Mouse (Mus musculus): ENCODE results near the gene Gpatch3. TPM values are rescaled to one million over a fixed set of nuclear protein-coding genes. Genes with fewer than 3 reads are reported as not detected.
A peak's percentile ranks its signal among the peaks of the same experiment; 100 is the strongest.

The Gpatch3 gene
- polyA plus RNA-seq, 1 experiment from 2014 or later: 4.5 TPM

DNA sequence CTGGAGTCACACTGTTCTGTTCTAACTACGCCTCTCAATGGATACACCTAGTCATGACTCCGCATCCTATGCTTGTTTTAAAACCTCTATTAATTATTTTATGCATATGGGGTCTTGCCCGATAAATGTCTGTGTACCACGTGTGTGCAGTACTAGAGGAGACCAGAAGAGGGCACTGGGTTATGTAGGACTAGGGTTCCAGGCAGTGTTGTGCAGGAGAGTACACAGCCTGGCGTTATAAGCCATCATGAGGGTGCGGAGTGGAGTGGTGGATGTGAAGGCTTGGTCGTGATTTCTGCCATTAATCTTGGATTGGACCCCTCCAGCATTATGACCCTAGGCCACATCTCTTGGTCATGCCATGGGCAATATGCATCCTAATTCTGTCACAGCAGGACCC, 37.9 kb downstream of the Gpatch3 start:
- H3K36me3 ChIP-seq (replicated peaks; ENCODE audit: insufficient read depth, low read length): peaks cover 27% of the 10 kb centered on the region
- H3K9ac ChIP-seq (replicated peaks): no peak overlapping the region
- no peaks in the 10 kb centered on the region for H3K27me3 ChIP-seq (ENCODE audit: insufficient read depth, low read length)
- ATAC-seq (no peak), DNase-seq (no peak)
- no peak overlapping the region for H3K27ac ChIP-seq (ENCODE audit: low read depth)
- TF ChIP-seq CTCF (IDR thresholded peaks at IDR 0.05; ENCODE audit: low read depth) (no peak; the same call in 1 of the 2 replicates), EP300 (IDR thresholded peaks at IDR 0.05; ENCODE audit: low read depth) (no peak)
- no peaks in the 10 kb centered on the region for H3K9me3 ChIP-seq (ENCODE audit: low read length)
- no peak overlapping the region for H3K4me3 ChIP-seq (ENCODE audit: low read depth, low read length)
- 92% methylated on average over 7 of the region's 7 CpGs for WGBS (ENCODE audit: insufficient replicate concordance)
- 0 out of 2 replicates have a peak, but pooled peaks cover 7% of the 10 kb centered on the region for H3K4me1 ChIP-seq (ENCODE audit: insufficient read depth)
- H3K4me2 ChIP-seq (ENCODE audit: low read depth, low read length): no peak overlapping the region

DNA sequence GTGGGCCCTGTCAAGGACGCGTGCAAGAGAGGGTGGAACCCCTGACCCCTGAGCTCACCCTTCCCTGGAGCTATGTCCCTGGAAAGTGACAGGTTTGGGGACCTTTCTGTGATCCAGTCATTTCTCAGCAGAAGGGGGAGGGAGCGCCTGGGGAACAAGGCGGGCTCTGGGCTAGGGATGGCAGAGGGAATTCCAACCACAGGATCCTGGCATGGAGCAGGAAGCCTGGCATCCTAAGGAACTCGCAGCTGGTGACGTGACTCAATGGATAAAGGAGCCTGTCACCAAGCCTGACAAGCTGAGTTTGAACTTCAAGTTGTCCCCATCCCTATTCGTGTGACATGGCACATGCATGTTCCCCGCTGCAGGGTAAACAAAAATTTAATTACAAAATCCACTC, 38.5 kb downstream of the Gpatch3 start:
- no peak for ATAC-seq
- H3K36me3 ChIP-seq (replicated peaks; ENCODE audit: insufficient read depth, low read length): peaks cover 24% of the 10 kb centered on the region
- 0 out of 2 replicates have a peak, but pooled peaks cover 7% of the 10 kb centered on the region for H3K4me1 ChIP-seq (ENCODE audit: insufficient read depth)

DNA sequence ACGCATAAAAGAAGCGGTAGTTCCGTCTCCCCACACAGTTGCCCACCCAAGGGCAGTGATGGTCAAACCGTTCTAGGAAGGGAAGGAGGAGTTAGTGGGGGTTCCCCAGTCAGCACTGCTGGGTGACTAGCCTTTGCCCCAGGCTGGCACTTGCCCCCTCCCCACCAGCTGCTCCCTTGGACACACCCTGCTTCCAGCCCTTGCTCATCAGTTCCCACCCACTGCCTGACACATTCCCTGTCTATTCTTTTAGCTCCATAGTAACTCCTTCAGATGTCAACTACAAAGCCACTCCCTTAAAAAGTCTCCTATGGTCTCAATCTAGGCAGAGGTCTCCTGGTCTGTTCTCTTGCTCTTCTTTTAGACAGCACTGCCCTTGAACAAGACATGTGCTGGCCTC, 39.3 kb downstream of the Gpatch3 start:
- Histone ChIP-seq H3K36me3 (replicated peaks; ENCODE audit: insufficient read depth, low read length) (peaks cover 18% of the 10 kb centered on the region), H3K4me3 (ENCODE audit: low read depth, low read length) (no peak overlapping the region), H3K4me1 (ENCODE audit: insufficient read depth) (0 out of 2 replicates have a peak, but pooled peaks cover 7% of the 10 kb centered on the region), H3K9ac (replicated peaks) (no peak overlapping the region), H3K27me3 (ENCODE audit: insufficient read depth, low read length) (no peaks in the 10 kb centered on the region), H3K4me2 (ENCODE audit: low read depth, low read length) (no peak overlapping the region), H3K9me3 (ENCODE audit: low read length) (no peaks in the 10 kb centered on the region), H3K27ac (ENCODE audit: low read depth) (no peak overlapping the region)
- ATAC-seq (no peak), DNase-seq (no peak)
- TF ChIP-seq EP300 (IDR thresholded peaks at IDR 0.05; ENCODE audit: low read depth): no peak
- no peak for TF ChIP-seq CTCF (IDR thresholded peaks at IDR 0.05; ENCODE audit: low read depth)
- WGBS (ENCODE audit: insufficient replicate concordance): 75% methylated on average over 4 of the region's 4 CpGs

More for the DNA sequence above, 38.5 kb downstream of the Gpatch3 start:
- Histone ChIP-seq H3K27me3 (ENCODE audit: insufficient read depth, low read length) (no peaks in the 10 kb centered on the region), H3K4me2 (ENCODE audit: low read depth, low read length) (no peak overlapping the region), H3K4me3 (ENCODE audit: low read depth, low read length) (no peak overlapping the region), H3K27ac (ENCODE audit: low read depth) (no peak overlapping the region), H3K9ac (replicated peaks) (no peak overlapping the region), H3K9me3 (ENCODE audit: low read length) (no peaks in the 10 kb centered on the region)
- 84% methylated on average over 8 of the region's 8 CpGs for WGBS (ENCODE audit: insufficient replicate concordance)
- TF ChIP-seq CTCF (IDR thresholded peaks at IDR 0.05; ENCODE audit: low read depth) (no peak), EP300 (IDR thresholded peaks at IDR 0.05; ENCODE audit: low read depth) (no peak)
- DNase-seq: no peak

DNA sequence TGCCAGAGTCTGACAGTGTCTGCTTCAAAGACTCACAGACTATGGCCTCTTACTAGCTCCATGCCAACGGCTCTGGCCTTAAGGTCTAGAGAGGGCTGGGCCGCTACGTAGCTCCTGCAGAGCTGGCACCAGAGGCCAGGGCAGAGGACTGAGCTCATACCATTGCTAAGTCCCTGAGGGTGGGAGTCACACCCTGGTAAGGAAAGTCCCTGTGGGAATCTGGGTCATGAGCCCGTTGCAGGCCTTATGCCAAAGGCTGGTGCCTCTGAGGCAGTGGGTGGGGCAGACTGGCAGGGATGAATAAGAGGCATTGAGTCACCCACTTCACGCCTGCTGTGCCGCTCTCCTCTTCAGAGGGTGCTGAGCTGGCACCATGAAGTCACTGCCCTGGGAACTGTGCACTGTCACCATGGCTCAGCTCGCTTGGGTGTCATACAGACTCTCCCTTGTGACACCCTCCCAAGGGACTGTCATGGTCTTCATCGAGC, 39.8 kb downstream of the Gpatch3 start:
- H3K4me3 ChIP-seq (ENCODE audit: low read depth, low read length): no peak overlapping the region
- WGBS (ENCODE audit: insufficient replicate concordance): 75% methylated on average over 8 of the region's 8 CpGs
- no peak overlapping the region for H3K27ac ChIP-seq (ENCODE audit: low read depth)
- 0 out of 2 replicates have a peak, but pooled peaks cover 7% of the 10 kb centered on the region for H3K4me1 ChIP-seq (ENCODE audit: insufficient read depth)
- DNase-seq: no peak
- no peak overlapping the region for H3K9ac ChIP-seq (replicated peaks)
- peak; percentile 45 for ATAC-seq
- no peaks in the 10 kb centered on the region for H3K27me3 ChIP-seq (ENCODE audit: insufficient read depth, low read length)
- H3K4me2 ChIP-seq (ENCODE audit: low read depth, low read length): no peak overlapping the region
- TF ChIP-seq CTCF (IDR thresholded peaks at IDR 0.05; ENCODE audit: low read depth): no peak
- no peak for TF ChIP-seq EP300 (IDR thresholded peaks at IDR 0.05; ENCODE audit: low read depth)
- H3K36me3 ChIP-seq (replicated peaks; ENCODE audit: insufficient read depth, low read length): peaks cover 18% of the 10 kb centered on the region
- H3K9me3 ChIP-seq (ENCODE audit: low read length): no peaks in the 10 kb centered on the region

DNA sequence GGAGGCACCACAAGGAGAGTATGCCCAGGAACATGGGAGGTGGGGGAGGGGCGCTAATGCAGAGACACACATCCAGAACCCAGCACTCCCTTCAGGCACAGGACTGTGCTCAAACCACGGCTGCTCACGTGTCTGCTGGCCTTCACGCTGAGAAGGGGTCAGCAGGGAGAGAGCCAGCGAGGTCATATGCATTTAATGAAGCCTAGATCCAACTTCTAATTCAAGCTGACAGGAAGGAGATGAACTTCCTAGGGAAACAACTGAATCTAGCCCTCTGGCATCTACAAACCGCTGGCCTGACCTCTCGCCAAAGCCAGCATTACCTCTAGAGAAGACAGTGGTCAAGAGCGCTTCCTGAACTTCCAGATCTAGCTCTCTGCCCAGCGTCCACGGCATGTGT, 40.9 kb downstream of the Gpatch3 start:
- H3K9me3 ChIP-seq (ENCODE audit: low read length): no peaks in the 10 kb centered on the region
- DNase-seq: no peak
- no peak overlapping the region for H3K27ac ChIP-seq (ENCODE audit: low read depth)
- TF ChIP-seq CTCF (IDR thresholded peaks at IDR 0.05; ENCODE audit: low read depth): no peak
- TF ChIP-seq EP300 (IDR thresholded peaks at IDR 0.05; ENCODE audit: low read depth): no peak
- H3K9ac ChIP-seq (replicated peaks): no peak overlapping the region
- no peak overlapping the region for H3K4me2 ChIP-seq (ENCODE audit: low read depth, low read length)
- peaks cover 15% of the 10 kb centered on the region; the same call in 1 of the 2 replicates for H3K4me1 ChIP-seq (ENCODE audit: insufficient read depth)
- WGBS (ENCODE audit: insufficient replicate concordance): 73% methylated on average over 10 of the region's 10 CpGs
- ATAC-seq: peak; percentile 24; the same call in 1 of the 2 replicates
- no peaks in the 10 kb centered on the region for H3K27me3 ChIP-seq (ENCODE audit: insufficient read depth, low read length)
- H3K4me3 ChIP-seq (ENCODE audit: low read depth, low read length): no peak overlapping the region
- peaks cover 18% of the 10 kb centered on the region for H3K36me3 ChIP-seq (replicated peaks; ENCODE audit: insufficient read depth, low read length)

DNA sequence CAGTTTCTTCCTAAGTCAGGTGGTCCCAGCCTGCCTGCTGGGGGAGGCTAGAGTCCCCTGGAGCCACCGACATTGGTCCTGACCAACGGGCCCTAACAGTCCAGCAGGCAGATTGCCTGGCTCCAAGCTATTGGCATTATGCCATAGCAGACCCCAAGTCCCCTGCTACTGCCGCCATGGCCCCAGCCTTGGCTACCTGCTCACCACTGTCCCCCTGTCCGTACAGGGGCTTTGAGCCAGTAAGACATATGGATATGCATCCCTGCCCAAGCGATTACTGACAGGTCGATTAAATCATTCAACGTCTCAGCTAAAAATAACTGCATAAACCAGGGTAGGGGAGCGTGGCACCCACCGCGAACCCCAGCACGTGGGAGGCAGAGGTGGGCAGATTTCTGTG, 43.4 kb downstream of the Gpatch3 start:
- Histone ChIP-seq H3K9ac (replicated peaks) (no peak overlapping the region), H3K27ac (ENCODE audit: low read depth) (no peak overlapping the region), H3K36me3 (replicated peaks; ENCODE audit: insufficient read depth, low read length) (peaks cover 7% of the 10 kb centered on the region), H3K9me3 (ENCODE audit: low read length) (no peaks in the 10 kb centered on the region), H3K4me3 (ENCODE audit: low read depth, low read length) (no peak overlapping the region), H3K4me2 (ENCODE audit: low read depth, low read length) (no peak overlapping the region), H3K27me3 (ENCODE audit: insufficient read depth, low read length) (no peaks in the 10 kb centered on the region), H3K4me1 (ENCODE audit: insufficient read depth) (peaks cover 17% of the 10 kb centered on the region)
- WGBS (ENCODE audit: insufficient replicate concordance): 89% methylated on average over 11 of the region's 11 CpGs
- TF ChIP-seq EP300 (IDR thresholded peaks at IDR 0.05; ENCODE audit: low read depth) (no peak), CTCF (IDR thresholded peaks at IDR 0.05; ENCODE audit: low read depth) (no peak)
- ATAC-seq (no peak), DNase-seq (no peak)
